Mouse (Mus musculus) midbrain, embryonic 14.5 days (tissue): ENCODE measurements at regions not wholly inside any gene's neighbourhood (a gene's known extent, or its start where the extent isn't known, plus 50 kb on each side); places are given as distances from the start of the nearest gene placed in this dataset.
"Not testable (repeated sequence)": the region's sequence is repeated elsewhere in the genome, so short reads cannot be mapped to it uniquely, and the experiment has no call there.

Experiments used
- ATAC-seq: fragments of 200-750 bp; cut with Nextera tagmentation; 2 replicates; pipeline ENCODE4 v1.8.0; 2017; ENCODE audit warnings: moderate number of reproducible peaks, moderate library complexity; ENCODE audit not compliant: low FRiP score, low TSS enrichment
- DNase-seq: peaks from one replicate; pipeline ENCODE4 v3.0.0-alpha.2; 2015
- H3K27ac ChIP-seq: fragments of 300-500 bp; sonication (generic); replicated peaks from 2 replicates; pipeline ENCODE4 v1.5.1; 2014; ENCODE audit warnings: mild to moderate bottlenecking, low read depth, low read length, moderate library complexity
- H3K27me3 ChIP-seq: fragments of 300-500 bp; sonication (generic); 2 replicates; pipeline ENCODE4 v1.6.1; 2014; ENCODE audit warnings: low read length, control low read depth, mixed read lengths; ENCODE audit not compliant: control insufficient read depth, insufficient read depth
- H3K36me3 ChIP-seq: fragments of 300-500 bp; sonication (generic); 2 replicates; pipeline ENCODE4 v1.6.1; 2014; ENCODE audit warnings: low read length, control low read depth; ENCODE audit not compliant: control insufficient read depth, insufficient read depth
- H3K4me1 ChIP-seq: fragments of 300-500 bp; sonication (generic); 2 replicates; pipeline ENCODE4 v1.6.1; 2014; ENCODE audit warnings: mild to moderate bottlenecking, antibody characterized with exemption, low read length, control low read depth; ENCODE audit not compliant: control insufficient read depth, insufficient read depth
- H3K4me2 ChIP-seq: fragments of 300-500 bp; sonication (generic); 2 replicates; pipeline ENCODE4 v1.6.1; 2014; ENCODE audit warnings: mild to moderate bottlenecking, low read length, moderate library complexity
- H3K4me3 ChIP-seq: fragments of 300-500 bp; sonication (generic); replicated peaks from 2 replicates; pipeline ENCODE4 v1.5.1; 2014; ENCODE audit warnings: low read depth, low read length
- H3K9ac ChIP-seq: fragments of 300-500 bp; sonication (generic); replicated peaks from 2 replicates; pipeline ENCODE4 v1.6.1; 2014; ENCODE audit warnings: mild to moderate bottlenecking, low read length, moderate library complexity
- H3K9me3 ChIP-seq: fragments of 300-500 bp; sonication (generic); 2 replicates; pipeline ENCODE4 v1.6.1; 2016; ENCODE audit warnings: low read length, control low read depth, mixed read lengths; ENCODE audit not compliant: control insufficient read depth
- WGBS: fragments of 180-500 bp; shearing (Covaris S2); extraction: QIAGEN DNeasy Blood & Tissue Kit; methylation state at CpG from one replicate; pipeline ENCODE4 v1.1.7; 2014; 5-methylcytosine and 5-hydroxymethylcytosine counted together

DNA sequence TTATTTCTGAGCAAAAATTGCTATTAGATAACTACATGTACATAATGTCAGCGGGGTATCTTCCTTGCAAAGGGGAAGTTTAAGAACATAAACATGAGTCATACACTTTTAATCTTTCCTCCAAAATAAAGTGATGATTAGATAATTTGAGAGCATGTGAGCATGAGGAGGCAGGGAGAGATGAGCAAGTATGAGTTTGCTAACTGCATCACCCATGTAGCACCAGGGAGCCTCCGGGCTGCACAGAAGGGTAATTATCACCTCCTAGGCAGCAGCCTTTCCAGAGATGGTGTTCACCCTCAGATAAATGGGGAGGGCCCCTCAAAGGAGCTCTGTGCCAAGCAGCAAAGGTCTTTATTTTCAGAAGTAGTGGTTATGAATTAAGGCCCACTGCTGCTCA is 568.1 kb upstream of the G6pd2 start:
- DNase-seq = no peak
- no peaks in the 10 kb centered on the region for H3K9me3 ChIP-seq
- ATAC-seq = no peak
- 86% methylated on average over 2 of the region's 2 CpGs for WGBS
- H3K9ac ChIP-seq = no peak overlapping the region
- H3K36me3 ChIP-seq = no peaks in the 10 kb centered on the region
- no peak overlapping the region for H3K4me3 ChIP-seq
- no peaks in the 10 kb centered on the region for H3K27me3 ChIP-seq
- H3K27ac ChIP-seq = no peak overlapping the region
- no peaks in the 10 kb centered on the region for H3K4me1 ChIP-seq
- H3K4me2 ChIP-seq = no peak overlapping the region

DNA sequence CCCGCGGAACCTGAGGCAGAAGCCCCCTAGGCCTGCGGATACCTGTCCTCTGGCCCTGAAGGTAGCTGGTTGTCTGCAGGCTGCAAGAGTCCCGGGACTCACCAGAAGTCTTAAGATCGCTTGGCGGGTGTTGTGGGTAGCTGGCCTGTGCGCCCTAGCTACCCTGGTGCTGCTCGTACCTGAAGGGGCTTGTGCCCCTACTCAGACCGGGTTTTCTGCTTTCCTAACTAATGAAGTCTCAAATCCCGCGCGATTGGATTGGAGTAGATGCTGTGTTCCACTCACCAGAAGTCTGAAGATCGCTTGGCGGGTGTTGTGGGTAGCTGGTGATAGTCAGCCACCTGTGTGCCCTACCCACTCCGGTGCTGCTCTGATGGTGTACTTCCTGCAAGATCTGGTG is 520.1 kb upstream of the G6pd2 start:
- ATAC-seq, DNase-seq, H3K27me3 ChIP-seq: not testable (repeated sequence)

DNA sequence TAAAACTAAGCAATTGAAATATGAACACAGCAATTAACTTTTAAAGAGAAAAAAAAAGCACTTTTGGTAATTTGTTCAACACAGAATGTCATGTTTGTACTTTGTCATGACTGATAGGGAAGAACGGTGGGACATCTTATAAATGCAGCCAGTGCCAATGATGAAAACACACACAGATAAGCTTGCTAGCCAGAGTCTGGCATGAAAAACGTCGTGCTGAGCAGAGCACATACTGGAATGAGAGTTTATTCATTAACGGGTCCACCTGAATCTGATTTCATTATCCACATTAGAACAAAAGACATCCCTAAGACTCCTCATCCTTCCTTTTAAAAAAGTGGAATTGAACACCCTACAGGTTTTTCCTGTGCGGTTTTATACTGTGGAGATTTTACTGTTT is 493.7 kb upstream of the G6pd2 start:
- ATAC-seq (no peak), DNase-seq (peak; percentile 2)
- 83% methylated on average over 5 of the region's 5 CpGs for WGBS
- no peak overlapping the region for H3K9ac ChIP-seq
- H3K36me3 ChIP-seq = no peaks in the 10 kb centered on the region
- H3K27me3 ChIP-seq = no peaks in the 10 kb centered on the region
- H3K27ac ChIP-seq = no peak overlapping the region
- no peak overlapping the region for H3K4me2 ChIP-seq
- H3K9me3 ChIP-seq = no peaks in the 10 kb centered on the region
- H3K4me1 ChIP-seq = no peaks in the 10 kb centered on the region
- H3K4me3 ChIP-seq = no peak overlapping the region

More for the DNA sequence above, 520.1 kb upstream of the G6pd2 start:
- 91% methylated on average over 15 of the region's 15 CpGs for WGBS
- H3K4me1 ChIP-seq, H3K9me3 ChIP-seq, H3K4me2 ChIP-seq, H3K9ac ChIP-seq, H3K4me3 ChIP-seq, H3K36me3 ChIP-seq, H3K27ac ChIP-seq: not testable (repeated sequence)

DNA sequence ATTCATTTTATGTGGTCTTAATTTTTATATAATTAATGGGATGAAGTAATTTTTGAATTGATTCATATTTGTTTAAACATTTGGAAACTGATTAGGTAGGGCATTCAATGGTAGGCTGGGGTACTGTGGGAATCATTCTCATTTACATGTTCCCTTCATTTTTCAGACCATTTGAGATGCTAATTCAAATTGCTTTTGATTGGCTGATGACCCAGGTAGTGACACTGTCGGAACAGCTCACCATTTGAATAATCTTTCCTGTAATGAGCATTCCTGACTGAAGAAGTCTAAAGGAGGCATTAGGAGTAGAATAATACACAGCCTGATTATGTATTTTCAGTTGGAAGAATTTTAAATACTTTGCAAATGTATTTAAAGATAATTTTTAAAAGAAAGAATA is 457.2 kb upstream of the G6pd2 start:
- WGBS = 40% methylated on average over 1 of the region's 1 CpGs
- Histone ChIP-seq H3K4me1 (no peaks in the 10 kb centered on the region), H3K4me3 (no peak overlapping the region), H3K4me2 (no peak overlapping the region), H3K27me3 (no peaks in the 10 kb centered on the region), H3K36me3 (no peaks in the 10 kb centered on the region), H3K9me3 (no peaks in the 10 kb centered on the region), H3K9ac (no peak overlapping the region), H3K27ac (no peak overlapping the region)
- DNase-seq (no peak), ATAC-seq (no peak)

DNA sequence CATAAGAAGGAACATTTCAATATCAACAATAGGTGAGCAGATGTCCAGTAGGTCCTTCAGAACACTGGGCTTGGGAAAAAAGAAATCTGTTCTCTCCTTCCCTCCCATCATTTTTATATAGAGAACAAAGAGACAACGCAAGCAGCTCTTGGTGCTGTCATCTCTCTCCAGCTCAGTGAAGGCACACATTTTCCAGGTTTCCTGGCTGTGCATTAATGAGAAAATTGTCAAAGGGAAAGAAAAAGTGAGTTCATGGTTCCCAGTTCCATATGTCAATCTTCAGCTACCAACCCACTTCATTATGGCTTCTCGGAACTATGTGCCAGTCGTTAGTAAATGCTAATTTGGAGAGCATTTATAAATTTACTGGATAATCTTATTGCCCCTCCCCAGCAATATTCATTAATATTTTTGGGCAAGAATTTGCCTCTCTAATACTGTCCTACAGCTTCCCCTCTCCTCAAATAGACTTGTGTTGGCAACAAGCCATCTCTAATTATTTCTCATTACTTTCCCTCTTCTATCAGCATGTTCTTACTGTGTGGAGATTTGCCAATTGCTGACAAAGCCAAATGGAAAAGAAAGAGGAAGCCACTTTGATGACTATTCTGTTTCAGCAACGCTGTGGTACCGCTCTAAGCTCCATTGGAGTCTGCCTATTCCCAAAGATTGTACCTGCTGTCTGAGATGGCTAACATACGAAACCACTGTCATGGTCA is 453.2 kb upstream of the G6pd2 start:
- Histone ChIP-seq H3K4me1 (no peaks in the 10 kb centered on the region), H3K4me3 (no peak overlapping the region), H3K9ac (no peak overlapping the region), H3K9me3 (no peaks in the 10 kb centered on the region), H3K36me3 (no peaks in the 10 kb centered on the region), H3K4me2 (no peak overlapping the region), H3K27me3 (no peaks in the 10 kb centered on the region), H3K27ac (no peak overlapping the region)
- DNase-seq (peak; percentile 38), ATAC-seq (peak; percentile 57; the same call in 1 of the 2 replicates)
- WGBS = 83% methylated on average over 6 of the region's 6 CpGs

DNA sequence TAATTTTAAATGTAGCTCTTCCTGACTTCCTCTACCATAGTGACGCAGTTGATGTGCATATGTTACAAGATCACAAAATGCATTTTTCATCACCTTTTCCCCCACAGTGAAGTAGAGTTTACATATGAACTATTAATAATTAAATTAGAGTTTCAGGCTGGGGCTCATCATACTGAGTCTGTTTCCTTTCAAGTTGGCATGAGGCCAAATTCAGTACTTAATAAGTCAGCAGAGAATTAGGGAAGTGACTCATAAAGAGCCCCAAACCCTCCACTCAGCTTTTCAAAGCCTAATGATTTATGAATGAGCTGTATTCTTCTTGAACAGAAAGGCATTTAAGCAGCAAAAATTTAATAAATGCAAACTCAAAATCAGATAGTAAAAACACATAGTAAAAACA is 435.7 kb upstream of the G6pd2 start:
- ATAC-seq (peak; percentile 84), DNase-seq (peak; percentile 81)
- Histone ChIP-seq H3K27me3 (no peaks in the 10 kb centered on the region), H3K4me2 (no peak overlapping the region), H3K9me3 (no peaks in the 10 kb centered on the region), H3K27ac (no peak overlapping the region), H3K4me3 (no peak overlapping the region), H3K9ac (no peak overlapping the region), H3K36me3 (no peaks in the 10 kb centered on the region), H3K4me1 (no peaks in the 10 kb centered on the region)
- WGBS = 50% methylated on average over 1 of the region's 1 CpGs

DNA sequence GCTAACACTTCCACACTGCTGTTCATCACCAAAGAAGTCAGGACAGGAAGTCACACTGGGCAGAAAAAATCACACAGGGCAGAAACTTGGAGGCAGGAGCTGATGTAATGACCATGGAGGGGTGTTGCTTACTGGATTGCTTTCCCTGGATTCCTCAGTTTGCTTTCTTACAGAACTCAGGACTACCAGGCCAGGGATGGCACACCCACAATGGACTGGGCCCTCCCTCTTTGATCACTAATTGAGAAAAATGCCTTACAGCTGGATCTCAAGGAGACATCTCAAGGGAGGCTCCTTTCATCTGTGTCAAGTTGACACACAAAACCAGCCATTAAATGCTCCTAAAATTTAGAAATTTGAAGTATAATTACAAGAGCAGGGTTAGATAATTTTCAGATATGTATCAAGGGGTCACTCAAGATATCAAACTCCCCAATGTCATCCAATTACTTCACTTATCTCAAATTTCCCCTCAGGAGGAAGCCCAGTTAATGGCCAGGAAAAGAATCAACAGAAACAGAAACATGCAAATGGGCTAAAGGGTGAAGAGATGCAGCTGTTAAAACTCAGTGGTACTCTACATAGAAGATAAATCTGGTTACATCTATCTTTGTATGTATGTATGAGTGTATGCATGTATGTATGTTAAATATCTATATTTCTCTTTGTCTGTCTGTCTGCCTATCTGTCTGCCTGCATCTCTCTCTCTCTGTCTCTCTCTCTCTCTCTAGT is 413.5 kb upstream of the G6pd2 start:
- Histone ChIP-seq H3K4me2 (no peak overlapping the region), H3K4me1 (no peaks in the 10 kb centered on the region), H3K36me3 (no peaks in the 10 kb centered on the region), H3K27me3 (no peaks in the 10 kb centered on the region), H3K27ac (no peak overlapping the region), H3K4me3 (no peak overlapping the region), H3K9me3 (no peaks in the 10 kb centered on the region), H3K9ac (no peak overlapping the region)
- DNase-seq = no peak
- ATAC-seq = no peak; the same call in 1 of the 2 replicates
